ENCODE assay signal across 7 mouse cellular contexts in the genomic region with DNA sequence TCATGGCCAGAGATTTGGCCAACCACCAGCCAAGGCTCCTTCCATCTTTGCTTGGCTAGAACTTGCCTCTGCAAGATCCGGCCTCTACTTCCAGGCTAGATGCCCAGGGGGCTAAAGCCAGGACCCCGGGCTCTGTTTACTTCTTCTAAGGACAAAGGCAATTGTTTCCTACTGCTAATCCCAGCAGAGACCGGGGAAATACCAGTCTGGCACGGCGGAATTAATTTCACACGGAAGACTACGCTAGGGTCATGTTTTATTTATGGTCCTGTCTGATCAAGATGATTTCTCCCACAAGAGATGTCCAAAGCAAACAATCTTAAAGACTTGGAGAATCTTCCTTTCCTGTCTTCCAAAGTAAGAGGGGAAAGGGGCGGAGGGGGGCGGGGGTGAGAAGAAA. TPM values are rescaled to one million over a fixed set of nuclear protein-coding genes. Genes with fewer than 3 reads are reported as not detected.
DNase-seq lines count a peak whose midpoint lies in the region; ATAC-seq and TF ChIP-seq lines count a peak whose summit lies in the region.

No protein-coding gene starts in this region.

- no peak overlapping the region for H3K9ac ChIP-seq in forebrain, embryonic 14.5 days (ENCODE audit: low read length)
- H3K9ac ChIP-seq in intestine, embryonic 16.5 days (ENCODE audit: low read depth, low read length), result no peak overlapping the region

- intact Hi-C loops in left cerebral cortex, adult 2 months (cut with DNase I), result loop anchor here (2.0 kb wide), 1 partner anchor 132 kb away; no protein-coding TSS in a partner anchor

- H3K27ac ChIP-seq in left cerebral cortex, adult 2 months, result no peak overlapping the region
- no peak overlapping the region for H3K27ac ChIP-seq in forebrain, embryonic 14.5 days (ENCODE audit: low read depth, low read length)
- H3K27ac ChIP-seq in intestine, embryonic 16.5 days (ENCODE audit: low read length), result no peak overlapping the region

- peak overlapping the region; percentile 97 for H3K4me2 ChIP-seq in forebrain, embryonic 14.5 days (ENCODE audit: low read length)
- H3K4me2 ChIP-seq in intestine, embryonic 16.5 days (ENCODE audit: low read depth, low read length), result peak overlapping the region; percentile 96

- no peak for TF ChIP-seq CTCF in left cerebral cortex, adult 2 months (IDR thresholded peaks at IDR 0.05)

- H3K36me3 ChIP-seq in forebrain, embryonic 14.5 days (ENCODE audit: control insufficient read depth, insufficient read depth, low read length), result no peaks in the 10 kb centered on the region
- no peaks in the 10 kb centered on the region for H3K36me3 ChIP-seq in intestine, embryonic 16.5 days (ENCODE audit: control insufficient read depth, insufficient read depth, low read length)

- peak overlapping the region; percentile 65 for H3K4me3 ChIP-seq in left cerebral cortex, adult 2 months
- H3K4me3 ChIP-seq in forebrain, embryonic 14.5 days (ENCODE audit: low read depth, low read length), result peak overlapping the region; percentile 66; the same call in 1 of the 2 replicates
- H3K4me3 ChIP-seq in intestine, embryonic 16.5 days (ENCODE audit: low read length), result peak overlapping the region; percentile 77

- DNase-seq in left cerebral cortex, adult 2 months (ENCODE audit: extremely low spot score in 1 of 2, low spot score in 2 of 2), result no peak
- no peak for DNase-seq in left cerebral cortex, adult 11 months (ENCODE audit: low spot score)
- no peak for DNase-seq in forebrain, embryonic 14.5 days (ENCODE audit: low spot score)
- peak; percentile 27 for DNase-seq in retina, postnatal 1 day
- DNase-seq in T-cell, adult 2 months (ENCODE audit: low spot score), result no peak
- DNase-seq in cerebellum, adult 9-10 months, result no peak

- peaks cover 20% of the 10 kb centered on the region for H3K27me3 ChIP-seq in forebrain, embryonic 14.5 days (replicated peaks; ENCODE audit: control insufficient read depth, insufficient read depth, low read length)
- H3K27me3 ChIP-seq in intestine, embryonic 16.5 days (replicated peaks; ENCODE audit: control insufficient read depth, insufficient read depth, low read length), result peaks cover 32% of the 10 kb centered on the region

- peaks cover 4% of the 10 kb centered on the region for H3K4me1 ChIP-seq in forebrain, embryonic 14.5 days (ENCODE audit: control insufficient read depth, insufficient read depth, low read length)
- peaks cover 16% of the 10 kb centered on the region for H3K4me1 ChIP-seq in intestine, embryonic 16.5 days (ENCODE audit: control insufficient read depth, insufficient read depth, low read length)

- 3% methylated on average over 9 of the region's 9 CpGs for WGBS in forebrain, embryonic 14.5 days
- WGBS in intestine, embryonic 16.5 days, result 6% methylated on average over 9 of the region's 9 CpGs

- H3K9me3 ChIP-seq in forebrain, embryonic 14.5 days (replicated peaks; ENCODE audit: control insufficient read depth, low read length), result no peaks in the 10 kb centered on the region
- no peaks in the 10 kb centered on the region for H3K9me3 ChIP-seq in intestine, embryonic 16.5 days (ENCODE audit: control insufficient read depth, low read length)

- no peak for ATAC-seq in forebrain, embryonic 14.5 days
- no peak for ATAC-seq in intestine, embryonic 16.5 days

RNA-seq across cellular contexts. Expression of a gene that starts 1.6 kb away (rescaled TPM):
- total RNA-seq in left cerebral cortex, adult 2 months (2021), result 10 to 100 TPM; 57.3 to 62.4 TPM
- polyA plus RNA-seq in forebrain, embryonic 14.5 days (2014; fragmentation: Nextera tagmentation; extraction: Ambion mirVana), result 11.7 and 16.3 TPM in 2 replicates
- 14.2 and 15.1 TPM in 2 replicates for polyA plus RNA-seq in intestine, embryonic 16.5 days (2015; fragmentation: Nextera tagmentation; extraction: Ambion mirVana)
